20 mouse cellular contexts compared by ENCODE assay signal in genomic region chr3:146413992-146414391, GRCm38 (mm10). TPM values are rescaled to one million over a fixed set of nuclear protein-coding genes. Genes with fewer than 3 reads are reported as not detected.
DNase-seq lines count a peak whose midpoint lies in the region; ATAC-seq and TF ChIP-seq lines count a peak whose summit lies in the region.
"Had no signal": no experiment of that assay in that cellular context is flagged by ENCODE, and none has a peak within 500 bp of the region (broad histone marks: within the 10 kb centered on the region; RNA-seq: fewer than 3 reads in every experiment).

No protein-coding gene starts in this region.

- no peaks in the 10 kb centered on the region for H3K9me3 ChIP-seq in heart, embryonic 10.5 days
- no peaks in the 10 kb centered on the region for H3K9me3 ChIP-seq in liver, embryonic 13.5 days (replicated peaks)
- H3K9me3 ChIP-seq in liver, embryonic 11.5 days (ENCODE audit: control insufficient read depth, low read length): no peaks in the 10 kb centered on the region
- H3K9me3 ChIP-seq: G1E; limb, embryonic 12.5 days had no signal

- ATAC-seq in liver, embryonic 13.5 days (ENCODE audit: low read depth): no peak
- ATAC-seq in liver, embryonic 11.5 days (replicated peaks; ENCODE audit: low FRiP score): no peak
- ATAC-seq: forebrain, embryonic 14.5 days; liver, postnatal 0 days had no signal

- intact Hi-C loops in heart, postnatal 10 days (cut with DNase I): no loop called here

- H3K27ac ChIP-seq in heart, embryonic 10.5 days: no peak overlapping the region
- H3K27ac ChIP-seq in liver, embryonic 13.5 days: peak overlapping the region; percentile 31; the same call in 1 of the 2 replicates
- no peak overlapping the region for H3K27ac ChIP-seq in liver, embryonic 11.5 days (ENCODE audit: low read depth, low read length)
- peak overlapping the region; percentile 76 for H3K27ac ChIP-seq in cerebellum, adult 2 months (ENCODE audit: insufficient read depth, low read length)
- H3K27ac ChIP-seq in small intestine, adult 2 months (ENCODE audit: insufficient read depth, low read depth, low read length): peak overlapping the region; percentile 40
- H3K27ac ChIP-seq: gastrocnemius, adult 2 months; limb, embryonic 12.5 days had no signal

- TF ChIP-seq POLR2A in cerebellum, adult 2 months (IDR thresholded peaks at IDR 0.05; ENCODE audit: borderline replicate concordance, insufficient read depth, low read length): no peak
- TF ChIP-seq POLR2A in small intestine, adult 2 months (IDR thresholded peaks at IDR 0.05; ENCODE audit: low read depth, low read length): no peak

- H3K4me1 ChIP-seq in heart, embryonic 10.5 days: peaks cover 42% of the 10 kb centered on the region
- peaks cover 75% of the 10 kb centered on the region for H3K4me1 ChIP-seq in liver, embryonic 13.5 days (replicated peaks)
- peaks cover 42% of the 10 kb centered on the region for H3K4me1 ChIP-seq in liver, embryonic 11.5 days (replicated peaks; ENCODE audit: control insufficient read depth, insufficient read depth, low read length)
- H3K4me1 ChIP-seq in cerebellum, adult 2 months (ENCODE audit: control insufficient read depth, insufficient read depth, low read length): peaks cover 40% of the 10 kb centered on the region
- H3K4me1 ChIP-seq in small intestine, adult 2 months (ENCODE audit: control insufficient read depth, insufficient read depth, insufficient read length, low read length): peaks cover 33% of the 10 kb centered on the region

- H3K4me2 ChIP-seq in liver, embryonic 13.5 days: no peak overlapping the region
- H3K4me2 ChIP-seq in liver, embryonic 11.5 days: no peak overlapping the region
- H3K4me2 ChIP-seq: limb, embryonic 12.5 days; midbrain, embryonic 11.5 days had no signal

- peak; percentile 41 to 42 for DNase-seq in heart, postnatal 10 days
- DNase-seq in heart, embryonic 10.5 days (ENCODE audit: low spot score): no peak
- DNase-seq in liver, embryonic 13.5 days: no peak
- DNase-seq in liver, embryonic 11.5 days (ENCODE audit: low spot score): no peak
- peak; percentile 76 to 91 for DNase-seq in cerebellum, adult 2 months
- DNase-seq in thymus, adult 18-20 months: no peak
- DNase-seq in lung, adult 18-20 months: no peak
- DNase-seq: adrenal gland, adult 8-10 months; embryo, embryonic 11 days; gastrocnemius, adult 2 months; liver, postnatal 0 days; lung, postnatal 4 days; right cerebral cortex, adult 18-20 months had no signal

- no peak overlapping the region for H3K9ac ChIP-seq in liver, embryonic 13.5 days
- no peak overlapping the region for H3K9ac ChIP-seq in liver, embryonic 11.5 days (ENCODE audit: low read depth, low read length)
- H3K9ac ChIP-seq: limb, embryonic 12.5 days; liver, postnatal 0 days had no signal

- no peaks in the 10 kb centered on the region for H3K27me3 ChIP-seq in heart, embryonic 10.5 days (ENCODE audit: insufficient read depth, poor library complexity, severe bottlenecking)
- H3K27me3 ChIP-seq in liver, embryonic 13.5 days: no peaks in the 10 kb centered on the region
- H3K27me3 ChIP-seq in liver, embryonic 11.5 days (replicated peaks; ENCODE audit: control insufficient read depth, insufficient read depth, low read length): no peaks in the 10 kb centered on the region
- H3K27me3 ChIP-seq in cerebellum, adult 2 months (ENCODE audit: control insufficient read depth, insufficient read depth, low read length): no peaks in the 10 kb centered on the region
- no peaks in the 10 kb centered on the region for H3K27me3 ChIP-seq in small intestine, adult 2 months (ENCODE audit: control insufficient read depth, insufficient read depth, low read length)
- H3K27me3 ChIP-seq: limb, embryonic 12.5 days had no signal

- WGBS in heart, embryonic 10.5 days: 80% methylated on average over 4 of the region's 4 CpGs
- 90% methylated on average over 4 of the region's 4 CpGs for WGBS in liver, embryonic 13.5 days (ENCODE audit: insufficient replicate concordance)
- whole genome bisulfite sequencing in liver, embryonic 11.5 days: 83% methylated on average over 4 of the region's 4 CpGs
- WGBS in cerebellum, adult 2 months: 11% methylated on average over 4 of the region's 4 CpGs
- 50% methylated on average over 4 of the region's 4 CpGs for WGBS in small intestine, adult 2 months

- TF ChIP-seq CTCF in cerebellum, adult 2 months (IDR thresholded peaks at IDR 0.05; ENCODE audit: borderline replicate concordance, insufficient read depth, low read depth, low read length): no peak
- no peak for TF ChIP-seq CTCF in small intestine, adult 2 months (IDR thresholded peaks at IDR 0.05; ENCODE audit: extremely low read depth, insufficient read length, insufficient replicate concordance, low read depth, low read length)

- H3K36me3 ChIP-seq in heart, embryonic 10.5 days: peaks cover 18% of the 10 kb centered on the region
- H3K36me3 ChIP-seq in liver, embryonic 13.5 days: peaks cover 87% of the 10 kb centered on the region
- H3K36me3 ChIP-seq in liver, embryonic 11.5 days (ENCODE audit: control insufficient read depth, insufficient read depth, low read length): peaks cover 11% of the 10 kb centered on the region; the same call in 1 of the 2 replicates
- H3K36me3 ChIP-seq in small intestine, adult 2 months (ENCODE audit: control insufficient read depth, insufficient read depth, low read length): peaks cover 11% of the 10 kb centered on the region

- no peak overlapping the region for H3K4me3 ChIP-seq in heart, embryonic 10.5 days
- H3K4me3 ChIP-seq in liver, embryonic 13.5 days (replicated peaks): no peak overlapping the region
- no peak overlapping the region for H3K4me3 ChIP-seq in liver, embryonic 11.5 days (ENCODE audit: low read depth, low read length)
- no peak overlapping the region for H3K4me3 ChIP-seq in cerebellum, adult 2 months (replicated peaks; ENCODE audit: insufficient read depth, low read depth, low read length)
- no peak overlapping the region for H3K4me3 ChIP-seq in small intestine, adult 2 months (ENCODE audit: low read depth, low read length)
- H3K4me3 ChIP-seq: gastrocnemius, adult 2 months; left cerebral cortex, adult 2 months; limb, embryonic 12.5 days; myocyte had no signal

RNA-seq across cellular contexts. Expression of gene Ssx2ip, which starts 9.6 kb away (rescaled TPM):
- 10 to 100 TPM; 11.7 to 15.3 TPM for total RNA-seq in heart, postnatal 10 days (2021)
- polyA plus RNA-seq in heart, embryonic 10.5 days (2016; fragmentation: Nextera tagmentation; extraction: Ambion mirVana): 29.8 and 35.8 TPM in 2 replicates
- 105 and 130 TPM in 2 replicates for polyA plus RNA-seq in liver, embryonic 13.5 days (2015; fragmentation: Nextera tagmentation; extraction: Ambion mirVana)
- polyA plus RNA-seq in liver, embryonic 11.5 days (2014; fragmentation: Nextera tagmentation; extraction: Ambion mirVana): 109 and 130 TPM in 2 replicates
- 33.2 and 33.5 TPM in 2 replicates for polyA plus RNA-seq in cerebellum, adult 2 months (2012; rRNA removed)
- 6.3 and 9.6 TPM in 2 replicates for polyA plus RNA-seq in small intestine, adult 2 months (2012; rRNA removed)

RNA-seq across cellular contexts. Expression of gene Ctbs, which starts 35.6 kb away (rescaled TPM):
- 1 to 10 TPM; 6.2 to 6.3 TPM for total RNA-seq in heart, postnatal 10 days (2021)
- polyA plus RNA-seq in heart, embryonic 10.5 days (2016; fragmentation: Nextera tagmentation; extraction: Ambion mirVana): 9.9 and 11.4 TPM in 2 replicates
- polyA plus RNA-seq in liver, embryonic 13.5 days (2015; fragmentation: Nextera tagmentation; extraction: Ambion mirVana): 4.8 and 4.9 TPM in 2 replicates
- polyA plus RNA-seq in liver, embryonic 11.5 days (2014; fragmentation: Nextera tagmentation; extraction: Ambion mirVana): 8.2 and 8.4 TPM in 2 replicates
- polyA plus RNA-seq in cerebellum, adult 2 months (2012; rRNA removed): 2.7 and 3.0 TPM in 2 replicates
- polyA plus RNA-seq in small intestine, adult 2 months (2012; rRNA removed): 0.41 and 0.70 TPM in 2 replicates

Comparison
In these comparisons a context has a peak if more than half of its experiments do, and no peak if none do; other contexts are left out.
1. DNase-seq: peak in heart, postnatal 10 days (2 of 2) and cerebellum, adult 2 months (2 of 2); none in heart, embryonic 10.5 days (single experiment), liver, embryonic 13.5 days (single experiment), liver, embryonic 11.5 days (single experiment), thymus, adult 18-20 months (0 of 2) and lung, adult 18-20 months (0 of 2).
2. H3K27ac ChIP-seq: peak in liver, embryonic 13.5 days (single experiment), cerebellum, adult 2 months (single experiment) and small intestine, adult 2 months (single experiment); none in heart, embryonic 10.5 days (single experiment) and liver, embryonic 11.5 days (single experiment).